Mouse (Mus musculus): Measurements from ENCODE around the gene 4930544D05Rik.

- TF ChIP-seq CTCF (conservative IDR thresholded peaks at IDR 0.05; ENCODE audit: low read length): no peak
- TF ChIP-seq POU5F1 (IDR thresholded peaks at IDR 0.05; ENCODE audit: borderline replicate concordance, low read length): no peak
- TF ChIP-seq NANOG (IDR thresholded peaks at IDR 0.05; ENCODE audit: borderline replicate concordance, low read length): no peak
These were observed at the start of gene 4930544D05Rik for GRCm38 (mm10) chr11:70615516-70616093.

Data from E14TG2a.4 (cell line).